8 mouse cellular contexts compared by ENCODE assay signal in genomic region chr3:145119002-145119358, GRCm38 (mm10). TPM values are rescaled to one million over a fixed set of nuclear protein-coding genes. Genes with fewer than 3 reads are reported as not detected.
DNase-seq lines count a peak whose midpoint lies in the region; ATAC-seq and TF ChIP-seq lines count a peak whose summit lies in the region.

No protein-coding gene starts in this region.

- H3K36me3 ChIP-seq in lung, embryonic 16.5 days (ENCODE audit: control insufficient read depth, insufficient read depth, low read length): no peaks in the 10 kb centered on the region
- no peaks in the 10 kb centered on the region for H3K36me3 ChIP-seq in embryonic facial prominence, embryonic 15.5 days
- H3K36me3 ChIP-seq in limb, embryonic 12.5 days: no peaks in the 10 kb centered on the region

- H3K27me3 ChIP-seq in lung, embryonic 16.5 days (ENCODE audit: control insufficient read depth, insufficient read depth, low read depth, low read length): no peaks in the 10 kb centered on the region
- H3K27me3 ChIP-seq in embryonic facial prominence, embryonic 15.5 days: no peaks in the 10 kb centered on the region
- H3K27me3 ChIP-seq in limb, embryonic 12.5 days: no peaks in the 10 kb centered on the region

- H3K4me2 ChIP-seq in lung, embryonic 16.5 days (ENCODE audit: low read depth, low read length): peak overlapping the region; percentile 86
- H3K4me2 ChIP-seq in embryonic facial prominence, embryonic 15.5 days (replicated peaks): peak overlapping the region; percentile 67
- peak overlapping the region; percentile 73 for H3K4me2 ChIP-seq in limb, embryonic 12.5 days

- ATAC-seq in lung, embryonic 16.5 days (ENCODE audit: low read depth): peak; percentile 11
- no peak; the same call in 1 of the 2 replicates for ATAC-seq in embryonic facial prominence, embryonic 15.5 days (ENCODE audit: insufficient number of reproducible peaks, low FRiP score, low TSS enrichment, low read depth)
- ATAC-seq in limb, embryonic 12.5 days (ENCODE audit: insufficient number of reproducible peaks, insufficient read depth, low FRiP score, low TSS enrichment, low read depth): no peak

- peaks cover 8% of the 10 kb centered on the region; the same call in 1 of the 2 replicates for H3K4me1 ChIP-seq in lung, embryonic 16.5 days (replicated peaks; ENCODE audit: control insufficient read depth, insufficient read depth, low read length)
- peaks cover 12% of the 10 kb centered on the region for H3K4me1 ChIP-seq in embryonic facial prominence, embryonic 15.5 days
- peaks cover 8% of the 10 kb centered on the region; the same call in 1 of the 2 replicates for H3K4me1 ChIP-seq in limb, embryonic 12.5 days (replicated peaks)
- H3K4me1 ChIP-seq in olfactory bulb, adult 2 months (ENCODE audit: control insufficient read depth, insufficient read depth, low read length): no peaks in the 10 kb centered on the region

- peak overlapping the region; percentile 86 for H3K4me3 ChIP-seq in lung, embryonic 16.5 days (ENCODE audit: low read length)
- peak overlapping the region; percentile 82 for H3K4me3 ChIP-seq in embryonic facial prominence, embryonic 15.5 days (replicated peaks)
- peak overlapping the region; percentile 70 for H3K4me3 ChIP-seq in limb, embryonic 12.5 days (replicated peaks)
- H3K4me3 ChIP-seq in olfactory bulb, adult 2 months (ENCODE audit: insufficient read depth, low read depth, low read length): peak overlapping the region; percentile 93

- no peak for TF ChIP-seq POLR2A in olfactory bulb, adult 2 months (IDR thresholded peaks at IDR 0.05; ENCODE audit: insufficient read depth, low read depth, low read length)

- H3K9me3 ChIP-seq in lung, embryonic 16.5 days (ENCODE audit: control insufficient read depth, low read length): no peaks in the 10 kb centered on the region
- H3K9me3 ChIP-seq in embryonic facial prominence, embryonic 15.5 days (replicated peaks): no peaks in the 10 kb centered on the region
- H3K9me3 ChIP-seq in limb, embryonic 12.5 days: no peaks in the 10 kb centered on the region

- peak overlapping the region; percentile 99 for H3K27ac ChIP-seq in lung, embryonic 16.5 days (ENCODE audit: low read length)
- peak overlapping the region; percentile 97 for H3K27ac ChIP-seq in embryonic facial prominence, embryonic 15.5 days (replicated peaks)
- peak overlapping the region; percentile 99 for H3K27ac ChIP-seq in limb, embryonic 12.5 days
- peak overlapping the region; percentile 60 for H3K27ac ChIP-seq in olfactory bulb, adult 2 months (ENCODE audit: insufficient read depth, low read depth, low read length)

- no peak for TF ChIP-seq CTCF in olfactory bulb, adult 2 months (IDR thresholded peaks at IDR 0.05; ENCODE audit: insufficient read depth, low read depth, low read length)

- 1% methylated on average over 14 of the region's 14 CpGs for WGBS in lung, embryonic 16.5 days
- WGBS in embryonic facial prominence, embryonic 15.5 days: 3% methylated on average over 14 of the region's 14 CpGs
- WGBS in limb, embryonic 12.5 days: 4% methylated on average over 14 of the region's 14 CpGs
- WGBS in olfactory bulb, adult 2 months: 1% methylated on average over 14 of the region's 14 CpGs

- H3K9ac ChIP-seq in lung, embryonic 16.5 days (ENCODE audit: low read length): peak overlapping the region; percentile 91
- peak overlapping the region; percentile 77 for H3K9ac ChIP-seq in embryonic facial prominence, embryonic 15.5 days
- peak overlapping the region; percentile 83 for H3K9ac ChIP-seq in limb, embryonic 12.5 days (replicated peaks)

- DNase-seq in lung, postnatal 14 days: no peak
- no peak for DNase-seq in right cerebral cortex, postnatal 14 days
- no peak for DNase-seq in embryo, embryonic 10.5 days (ENCODE audit: low spot score)
- DNase-seq in kidney, adult 18-20 months: no peak

RNA-seq across cellular contexts. Expression of gene Odf2l, which starts 0.6 kb away (rescaled TPM):
- 15.9 and 16.0 TPM in 2 replicates for polyA plus RNA-seq in lung, embryonic 16.5 days (2015; fragmentation: Nextera tagmentation; extraction: Ambion mirVana)
- polyA plus RNA-seq in embryonic facial prominence, embryonic 15.5 days (2015; fragmentation: Nextera tagmentation; extraction: Ambion mirVana): 15.3 and 18.1 TPM in 2 replicates
- polyA plus RNA-seq in limb, embryonic 12.5 days (2016; fragmentation: Nextera tagmentation; extraction: Ambion mirVana): 23.7 and 24.0 TPM in 2 replicates
- polyA plus RNA-seq in olfactory bulb, adult 2 months (2012; ENCODE audit: insufficient read depth, insufficient read length, low replicate concordance, missing spikeins): not detected in 2 replicates

RNA-seq across cellular contexts. Expression of gene Clca2, which starts 19.7 kb away (rescaled TPM):
- 0.14 and 0.33 TPM in 2 replicates for polyA plus RNA-seq in lung, embryonic 16.5 days (2015; fragmentation: Nextera tagmentation; extraction: Ambion mirVana)
- 1.7 and 1.9 TPM in 2 replicates for polyA plus RNA-seq in embryonic facial prominence, embryonic 15.5 days (2015; fragmentation: Nextera tagmentation; extraction: Ambion mirVana)
- polyA plus RNA-seq in limb, embryonic 12.5 days (2016; fragmentation: Nextera tagmentation; extraction: Ambion mirVana): 0.32 and 0.53 TPM in 2 replicates
- not detected in 2 replicates for polyA plus RNA-seq in olfactory bulb, adult 2 months (2012; ENCODE audit: insufficient read depth, insufficient read length, low replicate concordance, missing spikeins)
